Mouse (Mus musculus) skeletal muscle tissue, adult 2 months (tissue): ENCODE data around the gene Ap2m1.

ENCODE experiments used
- DNase-seq: peaks from one replicate; pipeline ENCODE4 v3.0.0-alpha.2; 2012; ENCODE audit warnings: low read depth, low spot score

Gene Ap2m1

DNA sequence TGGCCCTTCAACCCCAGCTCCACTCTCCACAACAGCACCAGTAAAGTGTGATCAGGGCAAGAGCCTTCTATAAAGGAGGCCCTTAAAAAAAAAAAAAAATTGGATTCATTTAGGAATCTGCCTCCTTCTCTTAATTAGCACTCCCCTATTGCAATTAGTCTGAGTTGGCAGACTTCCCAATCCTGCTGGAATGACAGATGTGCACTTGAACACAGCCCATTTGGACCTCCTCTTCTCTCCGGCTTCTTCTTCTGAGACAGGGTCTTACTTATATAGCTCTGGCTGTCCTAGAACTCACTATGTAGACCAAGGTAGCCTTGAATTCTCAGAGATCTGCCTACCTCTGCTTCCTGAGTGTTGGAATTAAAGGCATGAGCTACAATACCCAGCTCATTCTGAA, 5.9 kb upstream of the Ap2m1 start:
- DNase-seq: no peak

DNA sequence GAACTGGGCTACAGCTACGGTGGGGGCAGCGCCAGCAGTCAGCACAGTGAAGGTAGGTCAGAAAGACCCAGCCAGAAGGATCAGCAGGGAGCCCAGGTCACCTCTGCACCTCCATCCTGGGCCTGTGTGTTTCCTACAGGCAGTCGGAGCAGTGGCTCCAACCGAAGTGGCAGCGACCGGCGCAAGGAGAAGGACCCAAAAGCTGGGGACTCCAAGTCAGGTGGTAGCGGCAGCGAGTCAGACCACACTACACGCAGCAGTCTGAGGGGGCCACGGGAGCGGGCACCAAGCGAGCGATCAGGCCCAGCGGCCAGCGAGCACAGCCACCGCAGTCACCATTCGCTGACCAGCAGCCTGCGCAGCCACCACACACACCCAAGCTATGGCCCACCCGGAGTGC, 4.3 kb upstream of the Ap2m1 start:
- DNase-seq: no peak

DNA sequence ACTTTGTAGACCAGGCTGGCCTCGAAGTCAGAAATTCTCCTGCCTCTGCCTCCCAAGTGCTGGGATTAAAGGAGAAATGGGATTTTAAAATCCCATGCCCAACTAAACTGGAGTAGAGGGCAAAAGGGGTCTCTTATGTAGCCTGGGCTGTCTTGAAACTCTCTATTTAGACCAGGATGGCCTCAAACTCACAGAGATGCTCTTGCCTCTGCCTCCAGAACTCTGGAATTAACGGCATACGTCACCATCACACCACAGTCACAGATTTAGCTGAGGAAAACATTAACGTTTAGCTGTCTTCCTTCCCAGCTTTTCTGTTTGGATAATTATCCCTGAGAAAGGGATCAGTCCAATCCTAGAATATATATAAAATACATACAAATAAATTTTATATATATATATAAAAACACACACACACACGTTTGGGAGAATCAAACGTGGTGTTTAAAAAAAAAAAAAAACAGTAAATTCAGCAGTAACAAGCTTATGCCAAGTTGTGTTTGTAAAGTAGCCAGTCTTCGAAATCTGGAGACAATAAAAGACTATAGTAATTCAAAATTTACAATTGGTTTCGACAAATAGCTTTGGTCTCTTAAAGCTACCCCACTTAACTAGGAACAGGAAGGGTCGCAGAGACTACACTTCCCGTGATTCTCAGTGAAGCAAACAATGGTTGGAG, 522 bp upstream of the Ap2m1 start:
- DNase-seq: no peak

DNA sequence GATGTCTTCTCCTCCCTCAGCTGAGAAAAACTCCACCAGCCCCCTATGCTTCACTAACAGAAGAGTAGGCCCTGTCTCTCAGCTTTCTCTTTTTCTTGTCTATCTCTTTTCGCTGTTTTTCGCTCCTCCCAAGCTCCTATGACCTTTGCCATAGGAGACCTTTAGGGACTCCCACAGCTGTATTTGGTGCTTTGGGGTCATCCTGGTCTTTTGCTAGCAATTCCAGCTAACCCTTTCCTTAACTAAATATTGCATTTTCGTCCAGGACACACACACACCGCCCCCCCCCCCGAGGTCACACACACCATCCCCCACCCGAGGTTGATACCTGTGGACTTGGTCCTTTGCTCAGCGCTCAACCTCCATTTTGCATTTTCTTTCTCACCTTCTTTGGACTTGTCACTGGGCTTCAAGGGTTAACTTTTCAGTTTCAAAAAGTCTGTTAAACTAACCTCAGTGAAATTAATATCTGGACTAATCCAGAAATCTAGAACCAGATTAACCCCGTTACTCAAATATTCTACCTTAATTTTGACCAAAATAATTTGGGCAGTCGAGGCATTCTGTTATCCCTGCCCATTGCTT, 895 bp downstream of the Ap2m1 start:
- no peak for DNase-seq

DNA sequence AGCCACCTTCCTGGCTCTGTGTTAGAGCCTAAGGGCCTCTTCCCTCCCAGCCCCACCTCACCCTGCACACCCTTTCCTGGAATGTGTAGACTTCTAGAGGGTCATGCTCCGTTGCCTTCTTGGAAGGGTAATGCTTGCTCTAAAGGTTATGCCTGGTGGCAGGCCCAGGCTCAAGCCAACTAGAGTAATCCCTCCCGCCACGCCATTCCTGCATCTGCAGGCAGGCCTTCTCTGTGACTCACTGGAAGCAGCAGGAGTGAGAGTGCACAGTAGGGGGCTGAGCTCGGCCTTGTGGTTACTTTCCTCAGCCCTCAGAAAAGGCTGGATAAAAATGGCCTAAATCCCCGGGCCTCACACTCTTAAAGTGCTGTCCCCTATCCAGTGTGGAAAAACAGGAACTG, 1.8 kb downstream of the Ap2m1 start:
- DNase-seq: no peak

DNA sequence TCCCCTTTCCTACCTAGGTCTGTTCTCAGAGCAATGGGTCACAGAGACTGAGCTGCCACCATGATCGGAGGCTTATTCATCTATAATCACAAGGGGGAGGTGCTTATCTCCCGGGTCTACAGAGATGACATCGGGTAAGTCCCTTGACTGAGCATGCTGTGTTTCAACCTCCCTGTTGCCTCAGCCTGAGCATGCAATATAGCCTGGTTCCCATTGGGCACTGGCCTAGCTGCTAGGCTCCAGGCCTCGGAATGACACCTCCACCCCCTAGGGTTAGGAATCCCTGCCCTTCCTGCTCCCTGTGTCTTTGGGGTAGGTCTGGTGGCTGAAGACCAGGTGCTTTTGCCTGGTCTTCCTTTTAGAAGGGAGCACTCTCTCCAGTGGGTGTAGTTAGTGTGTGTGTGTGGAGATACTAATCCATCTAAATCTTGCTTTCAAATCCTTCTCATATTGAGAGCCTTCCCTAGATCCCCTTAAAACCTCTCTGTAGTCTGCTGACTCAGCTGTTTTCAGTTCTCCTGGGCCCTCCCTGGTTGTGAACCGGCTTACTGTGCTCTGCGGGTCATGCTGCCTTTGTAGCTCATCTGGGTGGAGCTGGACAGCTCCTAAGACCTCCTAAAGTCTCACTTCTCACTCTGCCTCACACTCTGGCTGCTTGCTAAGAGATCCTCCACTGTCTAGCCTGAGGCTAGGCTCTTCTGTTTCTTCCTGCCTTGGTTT, 2.5 kb downstream of the Ap2m1 start:
- DNase-seq: no peak

DNA sequence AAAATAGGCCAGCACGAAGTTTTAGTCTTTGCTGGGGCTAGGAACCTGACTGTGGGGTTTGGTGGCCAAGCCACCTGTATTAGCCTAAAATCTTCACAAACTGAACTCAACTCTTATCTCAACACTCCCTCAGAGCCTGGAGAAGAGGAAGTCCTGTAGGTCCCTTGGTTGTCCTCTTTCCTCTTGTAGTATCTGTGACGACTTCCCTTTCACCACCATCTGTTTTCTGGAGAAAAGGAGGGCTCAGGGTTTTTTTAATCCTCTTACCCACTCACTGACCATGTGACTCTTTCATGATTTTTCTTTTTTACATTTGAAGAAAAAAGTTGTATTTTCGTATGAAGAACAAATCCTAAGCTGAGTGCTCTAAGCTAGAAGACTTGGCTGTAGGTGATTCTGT, 4.4 kb downstream of the Ap2m1 start:
- no peak for DNase-seq

DNA sequence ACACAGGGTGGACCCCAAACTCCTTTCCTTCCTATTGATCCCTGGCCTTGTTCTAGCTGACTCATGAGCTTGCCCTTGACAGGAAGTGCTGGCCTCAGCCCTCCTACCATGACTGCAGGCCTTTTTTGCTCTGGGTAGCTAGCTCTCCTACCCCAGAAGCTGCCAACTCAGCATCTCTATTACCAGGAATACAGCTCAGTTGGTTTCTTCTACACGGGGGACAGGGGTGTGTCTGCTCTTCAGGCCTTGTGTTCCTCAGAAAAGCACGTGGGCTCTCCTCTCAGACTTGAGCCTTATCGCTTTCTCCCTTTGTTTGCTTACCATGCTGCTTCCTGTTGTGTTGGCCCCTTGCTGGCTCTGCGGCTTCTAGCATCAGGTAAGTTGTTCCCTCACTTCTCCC, 5.2 kb downstream of the Ap2m1 start:
- no peak for DNase-seq

DNA sequence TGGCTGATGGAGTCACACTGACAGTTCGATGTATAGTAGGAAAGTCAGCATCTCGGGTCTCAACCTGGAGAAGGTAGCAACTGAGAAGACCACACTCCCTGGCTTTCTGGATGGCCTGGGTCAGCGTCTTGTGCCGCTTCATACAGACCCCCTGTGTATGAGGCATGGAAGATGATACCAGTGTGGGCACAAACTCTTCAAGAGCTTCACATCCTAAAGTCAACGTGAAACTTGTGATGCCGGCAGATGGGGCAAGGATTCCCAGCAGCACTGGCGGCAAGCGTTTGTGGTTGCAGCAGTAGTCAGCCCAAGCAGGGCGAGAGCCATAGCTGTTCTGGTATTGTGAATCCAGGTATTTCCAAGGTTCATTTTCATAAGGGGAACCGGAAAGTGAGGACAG, 10.4 kb downstream of the Ap2m1 start:
- no peak for DNase-seq

DNA sequence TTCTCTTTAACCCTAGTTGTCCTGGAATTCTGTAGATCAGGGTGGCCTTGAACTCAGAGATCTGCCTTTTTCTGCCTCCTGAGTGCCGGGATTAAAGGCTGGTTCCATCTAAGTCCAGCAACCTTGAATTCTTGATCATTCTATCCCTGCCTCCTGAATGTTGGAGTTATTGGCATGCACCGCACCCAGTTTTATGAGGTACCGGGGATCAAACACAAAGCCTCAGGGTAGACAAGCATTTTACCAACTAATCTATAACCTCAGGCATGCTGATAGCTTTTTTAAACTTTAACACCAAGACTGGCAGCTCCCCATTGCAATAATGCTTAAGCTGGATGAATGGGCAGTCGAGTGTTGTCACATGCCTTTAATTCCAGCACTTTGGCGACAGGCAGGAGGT, 12.1 kb downstream of the Ap2m1 start:
- no peak for DNase-seq

DNA sequence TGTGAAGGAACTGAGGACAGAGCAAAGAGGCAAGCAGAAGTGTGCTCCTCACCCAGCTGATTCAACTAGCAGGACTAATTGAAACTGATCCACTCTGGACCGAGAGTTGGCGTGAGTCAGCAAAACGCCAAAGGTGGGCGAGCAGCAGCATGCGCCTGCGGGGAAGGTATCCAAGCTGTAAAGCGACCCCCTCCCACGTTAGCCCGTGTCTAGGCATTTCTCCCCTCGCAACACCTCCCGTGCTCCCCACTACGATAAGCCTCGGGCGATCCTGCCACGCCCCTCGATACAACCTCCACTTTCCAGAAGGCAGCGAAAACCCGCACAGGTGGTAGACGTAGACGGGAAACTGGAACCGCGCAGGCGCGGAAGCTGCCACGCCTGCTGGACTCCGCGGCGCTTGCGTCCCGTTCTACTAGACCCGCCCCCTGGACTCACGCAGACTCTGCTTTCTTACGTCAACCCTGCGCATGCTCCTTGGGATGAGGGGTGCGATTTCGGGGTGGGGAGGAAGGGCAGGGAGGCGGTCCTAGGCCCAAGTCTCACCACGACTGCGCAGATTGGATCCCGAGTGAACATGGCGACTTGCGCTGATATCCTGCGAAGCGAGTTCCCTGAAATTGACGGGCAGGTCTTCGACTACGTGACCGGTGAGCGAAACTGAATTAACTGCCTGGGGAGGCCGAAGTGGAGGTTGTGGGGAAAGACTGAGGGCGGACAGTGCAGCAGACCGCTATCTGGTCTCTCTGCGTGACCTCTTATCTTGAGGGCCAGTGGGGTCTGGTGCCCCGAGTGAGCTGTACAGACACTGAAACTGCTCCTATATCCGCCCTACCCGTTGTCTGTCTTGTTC, 13.0 kb downstream of the Ap2m1 start, which contains the start of gene Abcf3:
Gene Abcf3, plus strand, starts transcription at position 482 of the 853 bp plus-strand sequence.
- DNase-seq: peak; percentile 100

DNA sequence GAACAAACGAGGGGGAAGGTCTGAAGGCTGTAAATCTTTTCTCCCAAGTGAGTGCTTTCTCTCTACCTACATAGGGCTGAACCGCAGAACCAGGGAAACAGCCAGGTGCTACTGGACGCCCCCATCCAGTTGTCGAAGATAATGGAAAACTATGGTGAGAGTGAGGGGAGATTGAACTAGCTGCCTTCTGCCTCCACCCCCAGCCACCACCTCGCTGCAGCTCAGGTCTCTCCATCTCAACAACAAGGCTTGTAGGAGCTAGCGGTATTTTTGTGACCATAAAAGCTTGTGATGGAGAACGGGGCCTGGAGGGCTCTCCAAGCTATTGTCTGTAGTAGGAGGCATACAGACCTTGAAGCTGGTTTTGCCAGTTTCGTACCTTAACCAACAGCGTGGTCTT, 13.9 kb downstream of the Ap2m1 start:
- no peak for DNase-seq

DNA sequence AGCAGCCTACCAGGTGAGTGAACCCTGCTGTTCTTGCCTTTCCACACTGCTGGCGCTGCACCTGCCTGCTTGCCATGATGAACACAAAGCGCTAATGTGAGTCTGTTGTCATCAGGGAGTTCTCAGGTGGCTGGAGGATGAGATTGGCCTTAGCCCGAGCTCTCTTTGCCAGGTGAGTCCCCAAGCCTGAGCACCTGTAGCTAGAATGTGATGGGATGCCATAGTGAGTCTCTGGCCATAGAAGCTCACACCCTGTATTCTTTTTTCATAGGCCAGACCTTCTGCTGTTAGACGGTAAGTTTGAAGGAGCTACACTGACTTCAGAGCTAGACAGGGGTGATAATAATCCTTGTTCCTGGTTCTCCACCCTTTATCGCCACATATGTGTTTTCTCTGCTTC, 16.4 kb downstream of the Ap2m1 start:
- DNase-seq: no peak

DNA sequence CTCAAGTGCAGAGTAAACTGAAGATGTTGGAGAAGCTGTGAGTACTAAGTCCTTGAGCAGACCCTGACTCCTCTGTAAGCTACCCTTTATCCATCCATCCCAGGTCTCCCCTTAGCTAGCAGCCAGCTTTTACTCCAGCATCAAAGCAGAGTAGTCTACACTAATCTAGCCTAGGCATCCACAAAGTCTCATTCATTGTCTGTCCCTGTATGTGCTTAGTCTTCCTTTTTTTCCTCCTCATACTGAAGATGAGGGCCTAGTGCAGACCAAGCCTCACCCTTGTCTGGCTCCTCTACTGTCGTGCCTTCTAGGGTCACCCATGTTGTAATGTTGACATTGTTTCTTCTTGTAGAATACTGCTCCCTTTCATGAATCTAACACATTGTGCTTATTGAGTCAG, 17.3 kb downstream of the Ap2m1 start:
- no peak for DNase-seq

DNA sequence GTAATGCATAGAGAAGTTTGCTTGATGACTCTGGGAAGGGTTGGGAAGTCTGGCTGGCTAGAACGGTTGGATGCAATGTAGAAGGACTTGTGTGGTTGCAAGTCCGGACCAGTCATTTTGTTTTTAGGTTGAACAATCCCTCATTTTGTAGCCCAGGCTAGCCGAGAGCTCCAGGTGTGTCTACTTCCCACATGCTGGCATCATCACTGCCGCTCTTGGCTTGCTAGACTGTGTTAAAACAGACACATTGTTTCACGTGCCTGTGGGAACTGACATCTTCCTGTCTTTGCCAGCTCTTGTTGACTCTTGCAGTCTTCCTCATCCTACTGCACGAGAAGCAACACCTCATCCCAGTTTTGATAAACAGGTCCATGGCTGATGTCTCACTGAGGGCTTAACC, 19.7 kb downstream of the Ap2m1 start:
- DNase-seq: no peak

DNA sequence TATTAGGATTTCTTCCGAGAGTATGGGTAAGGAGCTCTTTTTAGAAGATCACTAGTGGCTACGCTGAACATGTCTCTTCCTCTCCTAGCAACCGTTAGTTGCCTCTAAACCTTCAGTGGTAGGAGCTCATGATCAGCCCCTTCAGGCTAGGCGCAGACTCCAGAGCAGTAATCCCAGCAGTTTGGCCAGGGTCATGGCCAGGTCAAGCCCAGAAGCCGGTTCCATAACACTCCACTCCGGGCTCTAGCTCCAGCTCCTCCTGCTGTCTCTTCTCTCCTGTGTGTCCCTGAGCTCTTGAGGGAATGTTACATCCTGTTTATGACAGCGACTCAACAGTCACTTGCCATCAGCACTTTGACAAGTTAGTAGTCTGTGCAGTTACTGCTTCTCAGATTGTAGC, 22.1 kb downstream of the Ap2m1 start:
- no peak for DNase-seq

DNA sequence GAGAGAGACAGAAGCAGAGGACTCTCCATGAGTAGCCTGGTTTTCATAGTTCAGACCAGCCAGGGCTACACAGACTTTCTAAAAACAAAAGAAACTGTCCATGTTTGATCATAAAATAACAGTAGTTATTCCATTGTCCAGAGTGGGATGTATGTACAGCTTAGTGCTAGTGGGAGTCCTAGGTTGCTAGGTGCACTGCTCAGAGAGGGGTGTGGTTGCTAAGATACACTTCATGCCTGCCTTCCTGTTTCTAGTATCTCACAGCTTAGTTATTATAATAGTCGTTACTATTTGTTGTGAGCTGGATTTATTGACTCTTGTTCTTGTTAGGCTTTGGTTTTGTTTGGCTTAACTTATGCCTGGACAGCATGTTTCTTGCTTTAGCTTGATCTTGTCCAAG, 29.8 kb downstream of the Ap2m1 start:
- DNase-seq: no peak

DNA sequence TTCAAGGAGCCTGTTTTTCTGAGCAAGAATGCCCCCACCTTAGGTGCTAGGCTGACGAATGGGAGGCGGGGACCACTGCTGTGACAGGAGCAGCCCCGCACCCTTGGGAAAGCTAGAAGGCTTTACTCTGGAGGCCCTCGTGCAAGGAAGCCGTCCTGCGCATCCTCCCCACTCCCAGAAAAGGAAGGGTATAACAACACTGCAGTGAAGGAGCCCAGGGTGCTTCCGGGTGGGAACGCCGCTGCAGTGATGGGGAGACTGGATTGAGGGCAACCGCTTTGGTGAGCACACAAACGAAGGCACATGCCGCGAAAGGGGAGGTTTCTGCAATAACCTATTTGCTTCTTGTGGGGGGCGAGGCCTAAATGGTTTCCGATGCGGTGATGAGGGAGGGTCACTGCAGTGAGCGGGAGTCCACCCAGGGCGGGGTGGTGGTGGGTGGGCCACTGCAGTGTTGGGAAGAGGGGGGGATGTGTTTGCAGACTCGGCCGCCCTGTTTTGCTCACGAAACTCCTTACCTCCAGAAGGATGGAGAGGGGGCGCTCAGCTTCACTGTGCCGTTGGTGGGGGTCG, 54.2 kb downstream of the Ap2m1 start, which contains the start of gene Vwa5b2:
Gene Vwa5b2, plus strand, starts transcription at position 106 of the 573 bp plus-strand sequence.
- DNase-seq: no peak

DNA sequence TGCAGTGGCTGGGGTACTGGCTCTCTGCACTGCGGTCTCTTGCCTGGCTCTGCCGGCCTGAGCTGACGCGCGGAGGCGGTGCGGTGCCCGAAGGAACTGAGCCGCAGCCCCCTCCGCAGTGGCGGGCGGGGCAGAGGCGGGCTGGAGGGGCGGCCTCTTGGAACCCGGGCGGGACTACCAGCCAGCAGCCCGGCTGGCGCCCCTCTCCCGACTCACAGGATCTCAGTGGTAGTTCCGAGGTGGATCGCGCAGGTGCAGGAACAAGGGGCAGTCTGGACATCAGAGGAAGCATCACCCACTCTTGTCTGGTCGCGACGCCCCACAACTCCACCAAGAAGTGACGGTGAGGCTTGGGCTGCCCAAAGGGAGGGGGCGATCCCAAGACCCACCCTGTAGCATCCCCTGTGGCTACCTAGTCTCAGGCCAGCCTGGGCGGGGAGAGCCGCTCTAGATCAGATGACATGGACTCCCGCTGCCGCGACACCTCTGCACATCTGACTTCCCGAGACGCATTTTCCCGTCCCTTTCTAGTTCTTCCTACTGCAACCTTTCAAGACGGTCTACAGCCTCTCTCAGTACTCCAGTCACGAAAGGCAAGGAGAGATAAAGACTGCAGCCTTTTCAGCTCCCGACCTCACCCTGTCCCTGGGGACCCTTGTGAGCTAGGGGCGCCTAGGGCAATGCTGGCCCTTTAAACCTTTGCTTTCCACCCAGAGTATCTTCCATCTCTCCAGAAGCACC, 54.8 kb downstream of the Ap2m1 start:
- no peak for DNase-seq

DNA sequence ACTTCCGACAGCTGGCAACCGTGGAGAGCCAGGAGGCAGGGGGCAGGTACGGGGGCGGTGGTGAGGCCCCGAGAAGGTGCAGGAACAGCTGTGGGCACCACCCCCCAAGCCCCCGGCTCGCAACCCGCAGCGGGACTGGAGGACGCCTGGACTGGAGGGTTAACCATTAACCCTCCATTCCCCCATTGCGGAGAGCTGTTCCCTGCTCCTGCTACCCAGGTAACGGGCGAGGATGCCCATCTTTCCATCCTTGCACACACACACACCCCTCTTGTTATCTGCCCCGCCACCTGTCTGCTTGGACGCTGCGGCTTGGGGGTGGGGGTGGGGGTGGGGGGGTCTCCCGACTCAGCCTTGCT, 55.4 kb downstream of the Ap2m1 start:
- DNase-seq: no peak

DNA sequence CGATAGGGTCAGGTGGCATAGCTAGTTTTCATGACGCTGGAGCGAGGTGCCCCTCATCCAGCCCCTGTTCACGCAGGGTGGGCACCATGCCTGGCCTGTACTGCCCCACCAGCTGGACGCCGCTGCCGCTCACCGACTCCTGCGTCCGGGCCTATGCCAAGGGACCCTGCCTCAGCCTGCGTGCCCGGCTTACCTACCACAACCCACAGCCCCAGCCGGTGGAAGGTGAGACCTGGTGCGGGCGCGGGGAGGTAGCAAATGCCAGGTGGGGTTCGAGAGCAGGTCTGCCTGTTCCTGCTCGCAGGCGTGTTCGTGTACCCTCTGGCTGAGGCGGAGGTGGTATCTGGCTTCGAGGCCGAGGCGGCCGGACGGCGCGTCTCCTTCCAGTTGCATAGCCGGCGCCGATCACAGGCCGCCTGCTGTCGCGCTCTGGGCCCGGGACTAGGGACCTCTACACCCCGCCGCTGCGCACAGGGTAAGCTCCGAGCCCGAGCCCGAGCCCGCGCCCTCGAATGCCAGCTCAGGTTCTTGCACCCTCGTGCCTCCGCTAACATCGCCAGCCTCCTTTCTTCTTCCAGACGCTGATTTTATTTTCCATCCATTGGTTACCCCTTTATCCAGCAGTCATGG, 55.9 kb downstream of the Ap2m1 start:
- no peak for DNase-seq
